Mouse (Mus musculus) heart, postnatal 36 days (tissue): ENCODE data around the gene N4bp2. TPM values are rescaled to one million over a fixed set of nuclear protein-coding genes. Genes with fewer than 3 reads are reported as not detected.

ENCODE experiments used
- DNase-seq, 2 experiments: peaks; one replicate each; pipeline ENCODE4 v3.0.0; 2021 to 2022
- intact Hi-C: fragments of 180-260 bp; cut with DNase I; formaldehyde crosslinking; loops from one replicate; pipeline ENCODE4 v1.15.1; 2025
- total RNA-seq, 2 experiments: library from RNA; stranded (reverse); gene quantifications; 2 replicates each; pipeline ENCODE4 v1.2.3; 2021

The N4bp2 gene
- total RNA-seq, 2 experiments from 2014 or later: 13.5 to 14.6 TPM

DNA sequence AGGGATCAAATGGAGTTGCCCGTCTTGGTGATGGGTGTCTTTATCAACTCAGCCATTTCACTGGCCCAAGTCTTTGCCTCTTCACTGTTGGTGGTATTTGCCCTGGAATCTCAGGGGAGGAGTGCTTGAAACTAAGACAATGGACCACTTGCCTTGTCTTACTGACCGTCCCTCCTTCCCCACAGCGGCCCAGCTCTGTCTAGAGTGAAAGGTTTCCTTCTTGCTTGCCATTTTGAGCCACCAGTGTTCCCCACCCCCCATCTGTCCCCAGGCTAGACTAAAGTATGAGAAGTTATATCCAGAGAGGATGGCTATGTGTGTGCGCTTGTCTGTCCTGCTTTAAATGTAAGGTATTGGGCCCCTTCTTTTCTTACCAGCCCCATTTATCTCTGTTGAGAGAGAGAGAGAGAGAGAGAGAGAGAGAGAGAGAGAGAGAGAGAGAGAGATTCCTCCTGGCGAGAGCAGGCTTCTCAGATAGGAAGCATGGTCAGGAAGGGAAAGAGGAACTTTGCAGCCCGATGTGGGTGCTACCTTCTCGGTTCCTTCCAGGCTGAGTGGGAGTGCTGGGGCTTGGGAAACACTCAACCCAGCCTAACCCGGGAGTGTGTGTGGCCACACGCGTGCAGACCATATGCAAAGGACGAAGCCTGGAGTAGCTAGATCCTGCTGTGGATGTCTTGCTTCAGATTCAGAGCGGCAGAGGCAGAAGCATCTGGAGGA, 97.1 kb downstream of the N4bp2 start:
- DNase-seq: peak in 1 of 2 experiments; percentile 24
- intact Hi-C loops: no loop called here

DNA sequence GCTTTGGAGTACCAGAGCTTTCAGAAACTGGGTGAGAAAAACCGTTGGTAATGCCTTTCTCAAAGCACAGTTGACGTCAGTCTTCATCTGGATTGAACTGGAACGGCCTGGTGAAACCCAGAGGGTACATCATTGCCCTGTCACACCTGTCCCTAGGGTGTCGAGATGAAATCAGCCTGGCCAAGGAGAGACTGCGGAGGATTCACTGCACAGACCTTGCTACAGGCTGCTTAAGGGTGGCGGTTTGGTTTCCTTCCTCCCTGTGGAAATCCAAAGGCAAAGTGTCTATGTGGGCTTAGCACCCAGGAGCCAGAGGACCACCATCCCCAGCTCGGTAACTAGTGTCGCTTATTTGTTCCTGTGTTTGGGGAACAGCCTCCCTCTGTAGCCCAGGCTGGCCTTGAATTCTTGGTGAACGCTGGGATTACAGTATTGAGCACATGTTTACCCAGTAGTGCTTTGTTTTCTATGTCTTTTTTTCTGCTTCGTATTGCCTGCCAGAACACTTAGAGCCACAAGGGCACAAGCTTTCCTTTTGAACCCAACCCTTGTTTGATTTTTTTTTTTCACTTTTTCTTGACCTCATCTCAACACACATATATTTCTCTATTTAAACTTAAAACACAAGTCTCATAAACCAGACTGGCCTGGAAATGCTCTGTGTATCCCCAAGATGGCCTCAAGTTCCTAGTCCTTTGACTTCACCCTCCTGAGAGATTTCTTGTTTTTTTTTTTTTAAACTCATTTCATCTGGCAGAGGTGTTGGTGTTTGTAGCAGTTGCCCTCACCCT, 98.0 kb downstream of the N4bp2 start, which contains the start of gene Rhoh:
Gene Rhoh (plus strand): TSS at position 60 of the 791 bp plus-strand sequence.
- intact Hi-C loops: no loop called here

DNA sequence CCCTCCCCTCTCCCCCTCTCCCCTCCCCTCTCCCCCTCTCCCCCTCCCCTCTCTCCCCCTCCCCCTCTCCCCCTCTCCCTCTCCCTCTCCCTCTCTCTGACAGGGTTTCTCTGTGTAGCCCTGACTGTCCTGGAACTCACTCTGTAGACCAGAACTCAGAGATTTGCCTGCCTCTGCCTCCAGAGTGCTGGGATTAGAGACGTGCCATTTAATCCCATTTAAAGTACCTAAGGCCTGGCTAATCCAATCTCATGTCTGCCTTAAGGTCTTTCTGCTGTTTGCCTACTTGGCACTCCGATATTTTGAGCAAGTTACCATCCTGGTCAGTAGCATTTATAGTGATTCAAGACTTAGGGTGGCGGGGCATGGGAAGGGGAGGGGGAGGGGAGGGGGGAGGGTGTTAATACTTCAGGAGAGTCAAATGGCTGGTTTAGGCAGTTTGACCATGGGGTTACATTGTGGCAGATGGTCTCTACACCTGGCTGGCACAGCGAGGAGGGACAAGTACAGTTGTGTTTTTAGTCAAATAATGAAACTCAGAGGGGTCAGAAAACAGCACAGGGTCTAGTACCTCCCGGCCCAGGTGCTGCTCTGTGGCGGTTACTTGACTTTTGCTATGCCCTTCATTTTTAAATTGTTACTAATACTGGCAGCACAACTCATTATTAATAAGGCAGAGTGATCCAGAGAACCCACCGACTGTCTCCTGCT, 99.1 kb downstream of the N4bp2 start:
- DNase-seq: no peak
- intact Hi-C loops: no loop called here

More for the DNA sequence above, 98.0 kb downstream of the N4bp2 start, which contains the start of gene Rhoh:
- DNase-seq: no peak

DNA sequence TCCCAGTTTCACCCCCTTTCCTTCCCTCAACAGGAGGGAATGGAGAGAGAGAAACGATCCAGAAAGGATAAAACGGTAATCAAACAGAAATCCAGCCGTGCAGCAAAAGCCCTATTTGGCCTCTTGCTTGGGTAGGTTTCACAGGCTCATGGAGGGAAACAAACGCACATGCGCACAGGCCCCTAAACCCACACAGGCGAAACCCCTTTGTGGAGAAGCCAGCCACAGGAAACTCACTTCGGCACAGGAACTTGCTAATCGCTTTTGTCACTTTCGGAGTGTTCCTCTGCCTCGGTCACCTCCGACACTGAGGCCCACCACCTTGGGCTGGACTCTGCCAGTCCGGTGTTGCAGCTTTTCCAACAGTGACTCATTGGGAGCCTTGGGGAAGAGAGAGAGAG, 100.0 kb downstream of the N4bp2 start:
- intact Hi-C loops: no loop called here
- peak; percentile 38 to 44 for DNase-seq

DNA sequence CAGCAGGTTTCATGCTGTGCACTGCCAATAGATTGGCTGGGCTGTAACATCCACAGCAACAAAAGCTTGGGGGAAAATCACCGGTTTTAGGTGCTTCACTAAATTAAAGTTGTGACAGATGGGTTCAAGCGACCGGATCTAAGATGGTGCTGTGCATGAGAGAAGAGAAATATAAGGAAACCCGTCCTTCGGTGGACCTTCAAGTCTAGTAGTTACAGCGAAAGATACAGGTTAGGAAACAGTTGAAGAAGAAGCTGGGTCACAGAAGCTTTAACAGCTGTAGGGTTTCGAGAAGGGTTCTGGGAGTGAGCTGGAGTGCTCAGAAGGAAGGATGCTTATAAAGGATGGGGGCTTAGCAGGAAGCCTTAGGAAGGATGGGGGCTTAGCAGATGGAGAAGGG, 101.2 kb downstream of the N4bp2 start:
- DNase-seq: no peak
- intact Hi-C loops: no loop called here

DNA sequence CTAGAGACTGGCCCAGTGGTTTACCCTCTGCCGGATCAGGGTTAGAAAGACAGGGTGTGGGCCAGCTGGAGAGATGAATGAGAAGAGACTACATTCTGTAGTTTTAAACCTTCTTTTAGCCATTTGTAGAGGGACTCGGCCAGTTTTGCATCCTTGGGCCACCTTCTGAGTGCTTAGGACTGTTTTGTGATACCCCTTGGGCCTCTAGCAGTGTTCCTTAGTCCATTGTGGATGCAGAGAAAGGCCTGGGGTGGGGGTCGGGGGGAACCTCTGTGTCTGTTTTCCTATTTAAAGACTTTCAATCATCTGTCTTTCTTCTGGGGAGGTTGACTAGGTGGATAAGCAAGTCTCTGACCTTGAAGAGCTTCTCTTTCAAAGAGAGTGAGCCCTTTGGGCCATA, 101.6 kb downstream of the N4bp2 start:
- intact Hi-C loops: no loop called here
- no peak for DNase-seq

DNA sequence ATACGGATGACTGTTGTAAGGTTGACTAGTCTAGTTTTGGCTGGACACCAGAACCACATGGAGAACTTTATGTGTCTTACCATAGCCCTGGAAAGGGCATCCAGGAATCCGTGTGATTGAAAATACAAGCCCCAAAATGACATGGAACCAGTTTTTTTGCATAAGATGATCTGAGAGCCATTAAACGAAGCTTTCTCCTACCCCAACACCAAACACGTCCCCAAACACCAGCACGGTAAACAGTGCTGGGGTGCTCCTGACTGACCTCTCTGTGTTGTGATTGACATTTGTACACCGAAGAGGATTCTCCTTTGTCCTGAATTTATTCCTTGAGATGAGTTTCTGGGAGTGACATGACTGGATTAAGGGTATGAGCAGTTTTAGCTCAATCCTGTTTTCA, 103.3 kb downstream of the N4bp2 start:
- DNase-seq: no peak
- intact Hi-C loops: no loop called here

DNA sequence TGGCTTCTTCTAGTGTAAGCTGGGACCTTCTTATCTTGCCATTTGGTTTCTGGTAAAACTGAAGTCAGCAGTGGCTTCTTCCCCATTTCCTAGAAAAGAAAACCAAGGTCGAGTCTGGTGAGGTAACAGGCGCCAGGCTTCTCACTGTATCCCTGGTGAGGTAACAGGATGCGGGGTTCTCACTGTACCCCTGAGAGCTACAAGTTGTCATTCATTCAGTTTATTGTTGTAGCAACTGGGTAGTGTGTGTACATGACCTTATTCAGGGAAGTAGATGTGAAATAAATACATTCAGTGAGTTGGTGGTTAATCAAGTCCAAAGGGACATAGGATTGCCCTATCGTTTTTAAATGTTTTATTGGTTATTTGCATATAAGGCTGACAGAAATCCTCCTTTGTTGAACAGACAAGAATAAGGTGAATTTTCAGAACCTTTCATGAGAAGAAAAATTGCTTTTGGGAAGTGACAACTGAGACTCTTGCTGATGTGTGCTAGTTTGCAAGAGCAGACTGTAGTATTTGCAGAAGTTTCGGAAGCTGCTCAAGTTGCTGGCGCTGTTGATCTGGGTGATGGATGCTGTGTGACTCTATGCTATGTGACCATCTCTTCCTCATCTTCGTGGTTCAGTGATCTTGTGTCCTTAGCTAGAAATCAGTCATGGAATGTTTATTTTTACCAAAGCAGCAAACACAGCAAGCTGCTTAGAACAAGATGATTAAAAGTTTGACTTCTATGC, 104.2 kb downstream of the N4bp2 start:
- intact Hi-C loops: no loop called here

DNA sequence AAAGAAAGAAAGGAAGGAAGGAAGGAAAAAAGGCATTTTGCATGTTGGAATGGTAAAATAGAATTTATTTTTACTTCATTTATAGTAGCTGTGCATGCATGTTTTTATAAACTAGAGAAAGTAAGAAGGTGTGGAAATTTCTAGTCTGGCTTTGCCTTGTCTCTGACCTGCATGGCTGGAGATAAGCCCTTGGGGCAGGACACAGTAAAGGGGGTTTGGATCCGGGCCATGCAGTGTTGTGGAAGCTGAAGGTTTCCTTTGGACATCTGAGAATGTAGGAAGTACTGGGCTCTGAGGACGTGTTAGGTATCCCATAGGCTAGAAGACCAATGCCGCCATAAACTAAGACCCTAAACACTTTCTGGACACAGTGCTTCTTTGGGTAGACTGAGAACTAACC, 105.1 kb downstream of the N4bp2 start:
- intact Hi-C loops: no loop called here
- DNase-seq: no peak

More for the DNA sequence above, 104.2 kb downstream of the N4bp2 start:
- DNase-seq: no peak

DNA sequence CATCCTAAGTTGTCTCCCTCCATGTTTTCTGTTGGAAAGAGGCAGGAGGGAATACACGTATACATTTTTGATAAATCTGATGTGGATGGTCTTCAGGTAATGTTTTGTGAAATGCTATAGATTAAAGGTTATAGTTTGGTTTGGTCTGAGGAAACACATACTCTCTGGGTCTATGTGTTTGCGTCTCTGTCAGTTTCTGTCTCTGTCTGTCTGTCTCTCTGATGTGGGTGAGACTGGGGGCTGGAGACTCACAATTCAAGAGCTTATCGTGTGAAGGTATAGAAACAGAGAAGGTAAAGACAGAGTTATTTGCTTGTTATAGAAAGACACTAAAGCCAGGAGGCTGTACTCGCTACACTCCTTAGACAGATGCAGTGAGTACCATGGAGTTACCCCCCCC, 106.3 kb downstream of the N4bp2 start:
- intact Hi-C loops: no loop called here
- no peak for DNase-seq

DNA sequence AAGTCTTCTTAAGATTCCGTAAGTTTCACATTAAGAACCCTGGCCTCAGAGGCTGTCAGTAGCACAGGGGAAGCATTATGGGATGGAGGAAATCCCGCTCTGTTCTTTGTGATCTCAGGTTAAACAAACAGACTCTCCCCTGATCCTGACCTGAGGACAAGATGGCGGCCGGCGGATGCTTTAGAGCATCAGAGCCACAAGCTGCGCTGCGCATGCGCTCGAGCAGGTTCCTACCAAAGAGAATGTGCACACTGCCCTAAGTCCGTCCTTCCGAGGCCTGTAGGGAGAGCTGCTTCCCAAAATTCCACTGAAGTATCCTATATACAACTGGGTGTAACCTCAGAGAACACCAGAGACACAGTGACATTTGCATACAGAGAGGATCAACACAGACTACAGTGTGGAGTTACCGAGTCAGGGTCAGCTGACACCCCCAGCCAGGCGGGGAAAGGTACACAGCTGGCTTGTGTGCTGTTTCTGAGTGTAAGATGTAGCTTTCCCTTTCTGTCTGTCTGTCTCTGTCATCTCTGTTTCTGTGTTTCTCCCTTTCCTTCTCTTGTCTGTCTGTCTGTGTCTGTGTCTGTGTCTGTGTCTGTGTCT, 108.1 kb downstream of the N4bp2 start:
- intact Hi-C loops: no loop called here
- no peak for DNase-seq

DNA sequence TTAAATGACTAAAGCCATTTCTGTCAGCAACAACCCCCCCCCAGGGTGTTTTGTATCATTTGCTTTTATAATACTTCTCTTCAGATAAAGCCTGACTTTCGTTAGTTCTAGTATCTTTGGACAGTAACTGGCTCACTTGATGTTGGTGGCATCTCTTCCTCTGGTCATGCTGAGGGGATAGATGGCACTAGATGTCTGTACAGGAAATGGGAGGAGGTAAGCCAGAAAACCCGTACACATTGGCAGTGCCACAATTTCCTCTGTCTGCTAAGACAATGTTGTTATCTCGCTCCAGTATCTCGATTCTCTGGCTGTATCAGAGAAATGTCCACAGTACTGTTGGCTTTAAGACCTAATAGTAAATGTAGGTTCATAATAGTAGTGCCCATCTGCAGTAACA, 109.9 kb downstream of the N4bp2 start:
- intact Hi-C loops: no loop called here
- no peak for DNase-seq

DNA sequence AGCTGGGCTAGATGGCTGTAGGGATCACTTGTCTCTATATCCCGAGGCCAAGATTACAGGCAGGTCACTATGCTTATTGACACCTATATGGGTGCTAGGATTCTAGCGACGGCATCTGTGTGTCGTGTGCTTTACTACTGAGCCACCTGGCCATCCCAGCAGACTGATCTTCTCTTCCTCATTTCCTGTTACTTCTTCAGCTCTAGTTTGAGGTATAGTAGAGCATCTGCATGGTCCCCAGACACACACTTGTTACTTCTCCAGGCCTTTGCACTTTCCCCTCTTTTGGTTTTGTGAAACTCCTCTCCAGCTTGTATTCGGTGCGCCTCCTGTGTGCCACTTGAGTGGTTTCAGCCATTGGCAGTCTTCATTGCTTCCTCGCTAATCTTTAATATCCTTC, 111.9 kb downstream of the N4bp2 start:
- intact Hi-C loops: no loop called here
- no peak for DNase-seq

DNA sequence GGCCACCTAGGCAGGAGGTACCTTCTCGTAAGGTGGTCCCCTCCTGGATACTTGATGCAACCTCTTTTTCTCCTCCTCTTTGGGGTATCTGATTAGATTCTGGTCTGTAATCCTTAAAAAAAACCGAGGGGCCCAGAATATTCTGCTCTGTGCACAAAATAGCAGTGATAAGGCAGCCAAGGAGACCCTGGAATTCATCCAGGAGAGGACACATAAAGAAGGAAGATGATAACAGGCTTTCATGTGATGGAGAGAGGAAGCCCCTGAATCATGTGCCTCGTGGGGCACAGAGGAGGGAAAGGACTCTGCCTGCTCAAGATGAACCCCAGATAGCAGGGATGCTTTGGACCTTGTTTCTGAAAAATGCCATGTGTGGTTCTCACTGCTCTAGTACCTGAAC, 115.0 kb downstream of the N4bp2 start:
- intact Hi-C loops: no loop called here
- DNase-seq: no peak

Other genes with a start within 250 kb of the N4bp2 start
- 10 to 100 TPM; 88.8 to 95.0 TPM for gene Smim14, start 226.3 kb upstream of the N4bp2 start, total RNA-seq
- gene Ube2k, start 226.3 kb upstream of the N4bp2 start, total RNA-seq: 10 to 100 TPM; 59.4 to 67.6 TPM
- 10 to 100 TPM; 59.5 to 60.5 TPM for gene Pds5a, start 65.2 kb upstream of the N4bp2 start, total RNA-seq
- under 1 TPM; 0.42 to 0.92 TPM for gene Rhoh, start 97.7 kb downstream of the N4bp2 start, total RNA-seq
- gene Chrna9, start 171.4 kb downstream of the N4bp2 start, total RNA-seq: not detected
- gene 9130230L23Rik, start 240.8 kb downstream of the N4bp2 start, total RNA-seq: not detected